Mouse (Mus musculus) induced T-regulatory cell, adult 2 months (primary cell): ENCODE results near the gene Fbrsl1.

Experiments used
- DNase-seq: peaks from one replicate; pipeline ENCODE4 v3.0.0-alpha.2; 2012; ENCODE audit warnings: low read depth

Fbrsl1 gene

DNA sequence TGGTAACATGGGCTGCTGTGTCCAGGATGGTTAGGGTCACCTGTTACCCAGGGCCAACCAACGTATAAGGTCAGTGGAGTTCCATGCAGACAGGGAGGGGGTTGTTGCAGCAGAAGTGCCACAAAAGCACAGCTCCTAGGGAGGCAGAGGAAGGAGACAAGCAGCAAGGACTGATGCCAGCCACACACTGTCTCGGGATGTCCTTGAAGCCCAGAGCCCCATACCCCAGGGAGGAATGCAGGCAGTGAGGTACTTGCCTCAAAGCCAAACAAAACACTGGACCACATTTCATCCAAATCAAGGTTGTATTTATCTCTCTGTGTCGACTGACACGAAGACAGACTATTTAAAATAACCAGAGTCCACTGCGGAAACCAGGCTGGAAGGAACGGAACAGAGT, 86.8 kb downstream of the Fbrsl1 start:
- no peak for DNase-seq

DNA sequence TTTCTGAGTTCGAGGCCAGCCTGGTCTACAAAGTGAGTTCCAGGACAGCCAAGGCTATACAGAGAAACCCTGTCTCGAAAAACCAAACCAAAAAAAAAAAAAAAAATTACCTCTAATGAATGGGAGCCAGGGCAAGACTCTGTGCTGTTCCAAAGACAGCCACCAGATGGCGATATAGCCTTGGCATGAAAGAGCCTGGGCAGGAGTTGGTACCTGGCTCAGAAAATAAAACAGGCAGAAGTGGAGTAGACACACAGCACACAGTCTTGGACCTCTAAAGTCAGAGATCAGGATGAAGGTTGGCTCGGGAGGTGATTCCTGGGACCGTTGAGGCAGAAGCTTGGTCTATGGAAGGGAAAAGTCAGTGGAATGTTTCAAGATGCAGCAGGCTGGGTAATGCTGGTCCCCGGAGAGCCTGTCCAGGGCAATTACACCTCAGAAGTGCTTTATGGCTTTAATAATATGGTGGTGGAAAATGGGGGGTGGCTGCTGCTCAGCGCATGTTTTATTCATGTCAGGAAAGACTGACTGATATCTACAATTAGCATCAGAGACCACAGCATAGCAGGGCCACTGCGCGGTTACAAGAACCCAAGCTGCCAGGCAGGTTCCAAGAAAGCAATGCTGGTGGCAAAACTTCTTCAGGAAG, 90.6 kb downstream of the Fbrsl1 start:
- peak; percentile 91 for DNase-seq

- DNase-seq = peak; percentile 52
Measured at GRCm38 (mm10) chr5:110354716-110355115, 93.6 kb downstream of the Fbrsl1 start.

DNA sequence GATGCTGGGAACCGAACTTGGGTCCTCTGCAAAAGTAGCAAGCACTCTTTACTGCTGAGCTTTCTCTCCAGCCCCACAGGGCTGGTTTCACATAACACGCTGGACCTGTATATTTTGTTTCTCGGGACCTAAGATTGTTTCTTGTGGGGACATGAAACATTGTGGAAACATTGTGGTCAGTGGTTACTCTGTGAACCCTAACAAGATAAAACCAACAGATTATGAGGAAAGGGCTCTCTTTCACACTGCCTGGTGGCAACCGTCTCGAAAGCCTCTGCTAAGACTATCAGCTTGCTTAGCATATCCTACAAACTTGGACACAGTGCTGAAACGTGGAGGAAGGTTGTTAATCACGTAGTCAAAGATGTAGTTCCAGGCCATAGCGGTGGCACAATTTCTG, 101.3 kb downstream of the Fbrsl1 start:
- no peak for DNase-seq

GRCm38 (mm10) chr5:110345553-110345952, 102.8 kb downstream of the Fbrsl1 start:
- no peak for DNase-seq

- DNase-seq = no peak
Measured at GRCm38 (mm10) chr5:110344524-110344923, 103.8 kb downstream of the Fbrsl1 start, which contains the start of gene Lrcol1. Lrcol1 (plus strand) TSS chr5:110344730.

GRCm38 (mm10) chr5:110342648-110343284, 105.5 kb downstream of the Fbrsl1 start, which contains the start of gene P2rx2:
P2rx2 (minus strand) TSS chr5:110343212.
- DNase-seq = peak; percentile 41

DNA sequence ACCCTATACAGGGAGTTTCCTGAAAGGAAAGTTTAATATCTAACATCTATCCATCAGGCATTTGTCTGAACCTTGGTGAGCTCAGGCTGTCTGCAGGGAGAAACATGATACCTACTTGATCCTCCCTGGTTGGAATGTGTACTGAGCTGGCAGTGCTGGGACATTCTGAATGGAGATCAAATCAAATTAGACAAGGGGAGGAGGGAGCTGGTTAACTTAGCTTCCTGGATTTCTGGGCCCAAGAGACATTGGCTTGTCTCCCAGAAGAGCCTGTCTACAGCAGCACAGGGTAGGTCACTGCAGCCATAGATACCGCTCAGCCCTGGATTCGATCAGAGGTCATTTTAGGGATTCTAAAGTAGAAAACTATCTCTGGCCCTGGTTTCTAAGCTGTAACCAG, 109.5 kb downstream of the Fbrsl1 start:
- DNase-seq = no peak

DNA sequence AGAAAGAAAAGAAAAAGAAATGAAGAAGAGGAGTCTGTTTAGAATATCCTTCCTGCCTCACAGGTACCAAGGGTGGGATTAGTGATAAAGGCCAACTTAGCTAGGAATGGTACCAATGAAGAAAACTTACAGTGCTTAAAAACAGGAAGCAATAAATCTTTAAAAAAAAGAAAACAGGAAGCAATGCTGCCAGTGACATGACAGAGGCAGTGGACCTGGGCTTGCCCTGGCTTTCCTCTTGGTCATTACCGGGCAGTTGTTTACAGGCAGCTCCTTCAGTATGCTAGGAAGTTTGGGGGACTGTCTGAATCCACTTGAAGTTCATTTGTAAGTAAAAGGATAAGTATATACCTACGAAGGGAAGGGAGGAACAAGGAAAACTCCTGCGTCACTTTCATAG, 117.8 kb downstream of the Fbrsl1 start:
- DNase-seq = no peak

- DNase-seq = no peak
Measured at GRCm38 (mm10) chr5:110313127-110313526, 135.2 kb downstream of the Fbrsl1 start.
